Mouse (Mus musculus) large intestine, adult 2 months (tissue): ENCODE data around the gene C7. TPM values are rescaled to one million over a fixed set of nuclear protein-coding genes. Genes with fewer than 3 reads are reported as not detected.

ENCODE experiments used
- DNase-seq: peaks from one replicate; pipeline ENCODE4 v3.0.0-alpha.2; 2012; ENCODE audit warnings: low read depth, low spot score
- WGBS: fragments of 180-500 bp; shearing (Covaris S2); methylation state at CpG from one replicate; pipeline ENCODE4 v1.1.7; 2018; 5-methylcytosine and 5-hydroxymethylcytosine counted together
- polyA plus RNA-seq: library from polyadenylated mRNA; depleted of rRNA; stranded (reverse); fragments of >200 nt; gene quantifications from 2 replicates; pipeline ENCODE4 v1.2.3, GENCODE M21; 2012; rRNA removed

The C7 gene
- polyA plus RNA-seq, 1 experiment: 0.52 TPM

GRCm38 (mm10) chr15:5003503-5004196 is 59.9 kb downstream of the C7 start:
- WGBS: 73% methylated on average over 6 of the region's 6 CpGs
- DNase-seq: no peak

GRCm38 (mm10) chr15:5002903-5003302 is 60.6 kb downstream of the C7 start:
- no peak for DNase-seq
- 61% methylated on average over 2 of the region's 2 CpGs for WGBS

- no peak for DNase-seq
- 54% methylated on average over 1 of the region's 1 CpGs for WGBS
These were observed 90.2 kb downstream of the C7 start for GRCm38 (mm10) chr15:4973355-4973754.

Other genes with a start within 250 kb of the C7 start
- gene Mroh2b, start 165.0 kb downstream of the C7 start, polyA plus RNA-seq: not detected in 2 replicates
- gene Card6, start 44.8 kb upstream of the C7 start, polyA plus RNA-seq: 1.5 and 3.2 TPM in 2 replicates
- 934 and 1,060 TPM in 2 replicates for gene Rpl37, start 52.9 kb upstream of the C7 start, polyA plus RNA-seq
- 5.1 and 6.1 TPM in 2 replicates for gene Prkaa1, start 80.1 kb upstream of the C7 start, polyA plus RNA-seq
- 3.4 and 5.2 TPM in 2 replicates for gene Ttc33, start 121.8 kb upstream of the C7 start, polyA plus RNA-seq
- 19.9 and 31.8 TPM in 2 replicates for gene Ptger4, start 180.4 kb upstream of the C7 start, polyA plus RNA-seq